Mouse (Mus musculus) layer of hippocampus, adult 2 months (tissue): ENCODE data around the gene Pex10. TPM values are rescaled to one million over a fixed set of nuclear protein-coding genes. Genes with fewer than 3 reads are reported as not detected.

Experiments used
- DNase-seq, 2 experiments: peaks; one replicate each; pipeline ENCODE4 v3.0.0; 2022; ENCODE audit warnings: low spot score in 2 of 2
- H3K27ac ChIP-seq: fragments of 200-600 bp; 2 replicates; pipeline ENCODE4 v1.8.1; 2022
- H3K4me3 ChIP-seq: fragments of 200-600 bp; 2 replicates; pipeline ENCODE4 v1.8.1; 2022; ENCODE audit warnings: mild to moderate bottlenecking
- CTCF ChIP-seq: fragments of 200-600 bp; conservative IDR thresholded peaks from 2 replicates; pipeline ENCODE4 v1.8.1; 2022; ENCODE audit warnings: antibody characterized with exemption, mild to moderate bottlenecking, moderate library complexity
- long read RNA-seq, 2 experiments: library from polyadenylated mRNA; stranded (forward); transcript quantifications; one replicate each; pipeline ENCODE4 v2.0.0; 2021; ENCODE audit warnings: borderline mapping rate in 2 of 2
- total RNA-seq, 2 experiments: library from RNA; stranded (reverse); gene quantifications; 2 replicates each; pipeline ENCODE4 v1.2.3; 2021

Pex10 gene
- 10 to 100 TPM; 23.1 to 24.2 TPM for total RNA-seq
- long read RNA-seq, experiment 1, partial matches to known transcripts, result 1 of 5 reads
- long read RNA-seq, experiment 1, other reads (novel, unspliced or antisense), result 0 of 5 reads
- long read RNA-seq, experiment 2, transcript Pex10-201 (6 exons, 1,688 nt), result major isoform, 11 of 15 reads
- long read RNA-seq, experiment 2, partial matches to known transcripts, result 2 of 15 reads
- long read RNA-seq, experiment 2, other reads (novel, unspliced or antisense), result 2 of 15 reads

DNA sequence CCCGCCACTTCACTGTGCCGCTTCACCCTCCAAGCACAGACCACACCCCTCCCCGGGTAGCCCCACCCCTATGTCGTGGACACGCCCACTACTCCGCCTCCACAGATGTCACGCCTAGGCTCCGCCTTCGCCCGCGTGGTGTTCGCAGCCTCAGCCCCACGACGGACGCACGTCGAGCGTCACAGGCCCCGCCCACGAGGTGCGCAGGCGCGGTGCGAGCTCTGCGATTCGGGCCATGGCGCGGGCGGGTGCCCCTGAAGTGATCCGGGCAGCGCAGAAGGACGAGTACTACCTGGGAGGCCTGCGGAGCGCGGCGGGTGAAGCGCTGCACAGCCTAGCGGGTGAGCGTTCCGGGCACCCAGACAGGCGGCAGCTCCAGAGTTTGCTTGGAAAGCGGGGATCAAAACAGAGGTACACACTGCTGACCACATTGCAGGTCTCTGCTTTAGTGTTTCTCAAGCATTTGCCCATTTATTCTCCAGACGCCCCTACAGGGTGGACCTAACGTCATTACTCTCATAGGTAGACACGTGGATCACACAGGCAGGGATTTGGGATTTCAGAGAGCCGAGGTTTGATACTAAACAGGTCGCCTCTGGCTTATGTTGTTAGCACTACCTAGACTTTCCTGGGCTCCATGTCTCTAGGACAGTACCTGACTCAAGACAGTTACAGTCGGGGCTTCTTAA, at the start of gene Pex10:
Gene Pex10 (plus strand): TSS at position 183 of the 689 bp plus-strand sequence.
- TF ChIP-seq CTCF, result no peak
- peak; percentile 97 to 98 for DNase-seq
- Histone ChIP-seq H3K27ac (peak within 1 kb of the TSS; percentile 96), H3K4me3 (peak within 1 kb of the TSS; percentile 96)

DNA sequence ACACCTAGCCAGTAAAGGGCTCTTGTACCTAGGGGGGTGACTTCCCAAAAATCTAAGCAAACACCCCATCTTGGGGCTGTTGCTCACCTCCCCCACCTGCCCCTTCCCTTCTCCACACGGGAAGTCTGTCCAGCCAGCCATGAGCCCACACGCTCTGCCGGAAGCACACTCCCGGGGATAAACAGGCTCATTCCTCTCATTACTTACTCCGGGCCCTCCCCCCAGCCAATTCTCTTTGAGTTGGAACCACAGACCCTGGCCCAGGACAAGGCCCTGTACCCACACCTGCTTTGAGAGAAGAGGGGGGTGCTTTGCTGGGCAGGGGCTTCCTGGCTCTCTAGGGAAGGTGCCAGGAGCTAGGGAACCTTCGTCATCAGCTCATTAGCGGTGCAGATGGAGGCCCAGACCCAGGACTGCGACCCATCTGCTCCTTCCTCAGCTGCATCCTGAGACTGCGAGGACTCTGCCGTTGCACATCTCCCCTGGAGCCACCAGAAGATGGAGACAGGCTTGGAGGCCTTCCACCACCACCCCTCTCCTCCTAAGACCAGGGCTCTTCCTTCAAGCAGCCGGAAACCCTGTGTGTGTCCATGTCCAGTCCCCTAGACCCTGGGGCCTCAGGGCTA, 49.5 kb upstream of the Pex10 start:
- DNase-seq, result no peak

DNA sequence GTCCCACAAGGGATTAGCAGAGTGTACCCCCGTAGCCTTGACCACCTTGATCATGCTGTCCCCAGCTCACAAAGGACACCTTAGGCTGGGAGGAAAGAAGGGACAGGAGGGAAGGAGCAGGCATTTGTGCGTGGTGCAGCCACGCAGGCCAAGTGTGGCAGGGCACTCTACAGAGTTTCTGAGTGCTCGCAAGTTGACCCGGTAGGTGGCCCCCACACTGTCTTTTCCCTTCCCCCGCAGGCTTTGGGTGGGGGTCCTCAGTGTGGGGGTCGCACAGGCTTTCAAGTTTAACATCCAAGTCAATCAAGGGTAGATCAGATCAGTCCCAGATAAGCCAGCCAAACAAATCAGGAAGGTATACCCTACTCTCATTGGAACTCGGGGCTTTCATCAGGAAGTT, 48.8 kb upstream of the Pex10 start:
- no peak for DNase-seq
- Histone ChIP-seq H3K27ac (peak overlapping the region; percentile 58; the same call in 1 of the 2 replicates), H3K4me3 (peak overlapping the region; percentile 48; the same call in 1 of the 2 replicates)
- no peak for TF ChIP-seq CTCF

More for the DNA sequence above, 49.5 kb upstream of the Pex10 start:
- no peak for TF ChIP-seq CTCF
- Histone ChIP-seq H3K4me3 (no peak overlapping the region; the same call in 1 of the 2 replicates), H3K27ac (peak overlapping the region; percentile 58)

DNA sequence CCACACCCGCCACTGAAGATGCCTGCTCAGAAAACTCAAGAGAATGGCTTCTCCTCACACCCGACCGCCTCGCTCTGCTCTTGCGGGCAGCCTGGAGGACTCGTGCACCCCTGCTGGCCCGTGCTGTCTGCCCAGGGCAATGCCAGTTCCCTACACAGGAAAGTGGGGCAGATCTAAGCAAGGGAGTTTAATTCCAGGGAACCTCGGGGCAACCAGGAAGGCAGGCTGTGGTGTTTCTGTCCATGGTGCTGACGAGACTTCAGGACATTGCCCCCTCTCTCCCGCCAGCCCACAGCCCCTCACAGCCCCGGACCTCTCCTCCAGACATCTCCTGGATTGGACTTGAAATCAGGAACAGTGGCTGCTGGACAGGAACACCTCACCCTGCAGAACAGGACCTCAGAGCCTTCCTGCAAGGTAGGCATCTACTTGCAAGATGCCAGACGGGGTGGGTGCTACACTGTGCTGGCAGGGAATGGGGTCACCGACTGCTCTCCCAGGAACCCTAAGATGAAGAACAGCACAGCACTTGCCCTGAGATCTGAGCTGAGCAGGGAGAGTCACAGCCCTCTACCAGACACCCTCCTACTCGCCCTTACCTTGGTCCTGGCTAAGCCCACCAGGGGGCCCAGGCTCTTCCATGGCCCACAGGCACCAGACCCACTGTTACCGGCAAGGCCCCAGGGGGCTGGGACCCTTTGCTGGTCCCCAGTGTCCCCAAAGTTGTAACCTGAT, 48.0 kb upstream of the Pex10 start:
- Histone ChIP-seq H3K4me3 (peak overlapping the region; percentile 48), H3K27ac (peak overlapping the region; percentile 58)
- 0 out of 2 replicates have a peak, but pooled peaks have one; percentile 8 for TF ChIP-seq CTCF
- no peak for DNase-seq

DNA sequence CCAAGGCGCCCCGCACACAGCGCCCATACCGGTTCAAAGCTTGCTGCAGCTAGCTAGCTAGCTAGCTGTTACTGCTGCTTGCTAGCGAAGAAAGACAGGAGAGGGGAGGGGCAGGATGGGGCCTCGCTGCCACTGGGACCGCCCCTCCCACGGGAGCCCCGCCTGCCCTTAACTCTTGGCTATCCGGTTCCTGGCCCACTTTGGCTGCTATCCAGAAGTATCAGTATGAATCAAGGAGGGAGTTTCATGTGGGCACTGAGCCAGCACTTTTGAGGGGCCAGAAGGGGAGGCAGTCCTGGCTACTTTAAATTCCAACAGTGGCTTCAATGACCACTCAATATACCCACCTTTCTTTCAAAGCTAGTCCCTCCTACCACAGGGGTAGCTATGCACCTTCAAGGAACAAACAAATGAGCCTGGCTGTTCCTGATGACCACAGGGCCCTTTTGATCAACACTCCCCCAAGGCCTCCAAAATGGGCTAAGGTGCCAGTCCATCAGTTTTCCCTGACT, 47.4 kb upstream of the Pex10 start:
- Histone ChIP-seq H3K4me3 (peak overlapping the region; percentile 48), H3K27ac (peak overlapping the region; percentile 58; the same call in 1 of the 2 replicates)
- TF ChIP-seq CTCF, result no peak
- no peak for DNase-seq

DNA sequence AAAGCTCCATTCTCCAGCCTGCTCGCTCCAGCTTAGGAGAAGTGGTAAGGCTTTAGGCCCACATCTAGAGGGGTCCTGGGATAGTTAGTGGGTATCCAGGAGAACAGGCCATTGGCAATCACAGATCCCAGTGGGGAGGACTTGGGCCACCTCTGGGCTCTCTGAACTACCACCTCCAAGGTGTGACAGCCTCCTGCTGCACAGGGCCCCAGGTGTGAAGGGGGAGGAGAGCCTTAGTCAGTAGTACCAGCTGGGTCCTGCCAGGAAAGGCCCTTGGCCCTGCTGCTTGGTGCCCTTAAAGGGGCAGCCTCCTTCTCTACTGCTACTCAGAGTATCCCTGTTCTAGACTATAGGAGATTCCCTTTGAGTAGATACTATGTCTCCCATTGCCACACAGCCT, 46.7 kb upstream of the Pex10 start:
- TF ChIP-seq CTCF, result no peak
- Histone ChIP-seq H3K27ac (no peak overlapping the region), H3K4me3 (no peak overlapping the region)
- no peak for DNase-seq

DNA sequence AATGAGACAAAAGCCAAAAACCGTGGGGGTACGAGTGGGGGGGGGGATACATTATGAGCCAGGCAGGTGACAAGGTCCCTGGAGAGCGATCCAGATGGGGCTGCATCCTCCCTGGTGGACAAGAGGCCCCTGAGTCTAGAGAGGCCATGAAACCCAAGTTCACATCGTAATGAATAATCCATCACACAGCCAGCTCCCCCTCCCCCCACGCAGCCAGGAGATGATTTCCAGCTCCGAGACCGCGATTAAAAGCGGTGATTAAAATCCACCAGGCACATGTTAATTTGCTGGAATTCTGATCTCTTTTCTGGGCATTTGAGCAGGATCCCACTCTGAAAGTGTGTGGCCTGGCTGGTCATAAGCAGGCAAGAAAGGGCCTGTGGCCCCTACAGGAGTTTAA, 46.0 kb upstream of the Pex10 start:
- TF ChIP-seq CTCF, result no peak
- DNase-seq, result no peak
- Histone ChIP-seq H3K4me3 (no peak overlapping the region), H3K27ac (no peak overlapping the region)

DNA sequence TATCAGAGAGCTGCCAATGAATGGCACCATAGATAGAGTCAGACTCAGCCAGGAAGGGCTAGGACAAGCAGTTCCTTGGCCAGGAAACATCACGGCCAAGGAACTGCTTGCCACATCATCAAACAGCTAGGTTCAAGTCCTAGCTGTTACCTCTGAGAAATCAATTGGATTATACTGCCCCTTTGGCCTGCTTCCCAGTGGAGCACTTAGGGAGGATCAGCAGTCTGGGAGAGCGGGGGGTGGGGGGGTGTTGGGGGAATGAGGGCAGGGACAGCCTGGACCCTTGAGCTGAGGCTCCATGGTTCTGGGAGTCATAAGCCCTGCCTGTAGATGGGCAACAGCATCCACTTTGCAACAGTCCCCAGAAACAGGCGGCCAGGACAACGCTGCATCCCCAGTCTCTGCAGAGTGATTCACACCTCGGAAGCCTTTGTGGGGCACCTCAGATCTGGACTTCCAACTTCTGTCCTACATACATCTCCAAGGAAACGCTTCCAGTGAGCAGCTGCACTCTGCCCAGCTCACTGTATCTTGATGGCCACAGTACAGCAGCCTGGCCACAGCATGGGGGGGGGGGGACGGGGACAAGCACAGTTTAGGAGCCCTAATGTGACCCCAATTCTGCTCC, 44.5 kb upstream of the Pex10 start:
- Histone ChIP-seq H3K4me3 (no peak overlapping the region), H3K27ac (no peak overlapping the region)
- DNase-seq, result no peak
- TF ChIP-seq CTCF, result no peak

DNA sequence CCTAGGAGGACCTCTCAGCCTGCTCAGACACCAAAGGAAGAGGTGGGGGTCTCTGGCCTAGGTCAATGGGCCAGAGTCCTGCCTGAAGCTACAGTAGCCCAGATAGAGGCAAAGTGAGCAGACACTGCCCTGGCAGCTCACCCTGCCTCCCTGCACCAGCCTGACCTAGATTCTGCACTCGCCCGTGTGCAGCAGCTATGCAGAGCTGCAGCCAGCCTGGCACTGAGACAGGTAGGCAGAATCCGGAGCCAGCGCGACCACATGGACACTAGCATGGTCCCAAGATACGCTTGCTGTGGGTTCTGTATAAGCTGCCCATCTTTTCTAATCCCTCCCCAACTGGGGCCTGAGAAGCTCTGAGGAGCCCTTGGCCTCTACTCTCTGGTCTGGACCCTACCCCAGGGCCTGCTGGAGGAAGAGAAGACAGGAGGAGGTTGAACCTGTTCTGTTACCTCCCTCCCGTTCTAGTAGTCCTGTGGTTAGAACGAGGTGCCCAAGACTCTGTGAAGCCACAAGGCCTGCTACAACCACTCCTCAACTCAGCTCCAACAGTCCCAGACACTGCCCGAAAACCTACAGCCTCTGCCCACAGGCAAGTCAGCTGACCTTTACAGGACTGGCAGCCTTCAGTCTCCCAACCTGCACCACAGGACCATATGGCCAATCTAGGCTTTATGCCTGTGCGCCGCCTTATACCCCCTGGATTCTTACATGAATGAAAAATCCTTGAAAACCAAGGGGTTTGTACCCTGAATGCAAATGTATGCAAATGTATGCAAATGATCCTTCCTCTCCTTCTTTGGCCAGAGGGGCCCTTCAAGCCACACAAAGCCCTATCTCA, 42.4 kb upstream of the Pex10 start:
- no peak for TF ChIP-seq CTCF
- no peak overlapping the region for H3K4me3 ChIP-seq
- H3K27ac ChIP-seq, result 0 out of 2 replicates have a peak overlapping the region, but pooled peaks have one; percentile 7
- DNase-seq, result no peak

DNA sequence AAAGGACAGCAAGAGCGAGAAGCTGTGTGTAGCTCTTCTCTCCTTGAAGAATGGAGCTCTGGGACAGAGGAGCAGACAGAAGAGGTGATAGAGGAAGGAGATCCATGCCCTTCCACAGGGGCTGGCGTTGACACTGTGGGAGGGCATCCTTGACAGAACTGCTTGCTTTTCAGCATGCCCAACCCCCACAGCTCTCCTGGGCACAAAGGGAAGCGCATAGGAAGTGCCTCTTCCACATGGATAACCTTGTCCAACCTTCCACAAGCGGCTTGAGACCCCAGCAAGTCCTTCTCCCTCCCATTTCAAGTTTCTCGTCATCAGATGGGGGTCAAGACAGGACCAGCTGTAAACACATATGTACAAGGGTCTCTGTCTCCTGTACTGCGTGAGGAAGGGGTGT, 33.7 kb upstream of the Pex10 start:
- Histone ChIP-seq H3K4me3 (no peak overlapping the region), H3K27ac (no peak overlapping the region)
- DNase-seq, result no peak
- TF ChIP-seq CTCF, result no peak

DNA sequence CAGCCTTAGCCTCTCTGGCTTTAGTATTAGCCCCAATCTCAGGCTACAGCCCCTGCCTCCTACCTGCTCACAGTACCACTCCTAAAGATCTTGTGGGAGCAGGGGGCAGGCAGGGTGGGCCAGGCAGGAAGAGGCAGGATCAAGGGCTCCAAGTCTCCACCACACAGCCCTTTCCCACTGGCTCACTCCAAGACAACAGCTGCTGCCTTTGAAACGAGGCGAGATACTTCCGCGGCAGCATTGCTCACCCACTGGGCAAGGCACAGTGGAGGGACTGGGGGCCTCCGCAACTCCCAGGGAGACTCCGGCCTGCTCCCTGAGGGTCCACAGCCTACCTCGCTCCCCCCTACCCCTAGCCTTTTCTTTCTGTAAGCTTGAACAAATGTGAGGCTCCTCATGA, 32.6 kb upstream of the Pex10 start:
- H3K4me3 ChIP-seq, result no peak overlapping the region
- no peak for TF ChIP-seq CTCF
- no peak for DNase-seq
- peak overlapping the region; percentile 71 for H3K27ac ChIP-seq
